Mouse (Mus musculus) E14TG2a.4 (cell line): ENCODE data around the gene Ninl.
A peak's percentile ranks its signal among the peaks of the same experiment; 100 is the strongest.

Experiments
- H3K27me3 ChIP-seq: 2 replicates; pipeline ENCODE4 v1.6.1; 2014; ENCODE audit warnings: low read length, control low read depth; ENCODE audit not compliant: insufficient read depth
- H3K36me3 ChIP-seq: 2 replicates; pipeline ENCODE4 v1.6.1; 2014; ENCODE audit warnings: low read length, control low read depth; ENCODE audit not compliant: insufficient read depth
- H3K4me1 ChIP-seq: replicated peaks from 2 replicates; pipeline ENCODE4 v1.6.1; 2014; ENCODE audit warnings: low read depth, low read length, control low read depth
- H3K4me3 ChIP-seq: replicated peaks from 2 replicates; pipeline ENCODE4 v1.5.1; 2014; ENCODE audit warnings: mild to moderate bottlenecking, low read length
- H3K9me3 ChIP-seq: 2 replicates; pipeline ENCODE4 v1.6.1; 2014; ENCODE audit warnings: low read length, control low read depth
- CTCF ChIP-seq: conservative IDR thresholded peaks from 2 replicates; pipeline ENCODE4 v1.5.1; 2014; ENCODE audit warnings: low read length
- NANOG ChIP-seq: IDR thresholded peaks from 2 replicates; pipeline ENCODE4 v1.6.1; 2014; ENCODE audit warnings: borderline replicate concordance, low read length, mixed read lengths
- POU5F1 ChIP-seq: IDR thresholded peaks from 2 replicates; pipeline ENCODE4 v1.6.1; 2014; ENCODE audit warnings: low read length, borderline replicate concordance

Gene Ninl

DNA sequence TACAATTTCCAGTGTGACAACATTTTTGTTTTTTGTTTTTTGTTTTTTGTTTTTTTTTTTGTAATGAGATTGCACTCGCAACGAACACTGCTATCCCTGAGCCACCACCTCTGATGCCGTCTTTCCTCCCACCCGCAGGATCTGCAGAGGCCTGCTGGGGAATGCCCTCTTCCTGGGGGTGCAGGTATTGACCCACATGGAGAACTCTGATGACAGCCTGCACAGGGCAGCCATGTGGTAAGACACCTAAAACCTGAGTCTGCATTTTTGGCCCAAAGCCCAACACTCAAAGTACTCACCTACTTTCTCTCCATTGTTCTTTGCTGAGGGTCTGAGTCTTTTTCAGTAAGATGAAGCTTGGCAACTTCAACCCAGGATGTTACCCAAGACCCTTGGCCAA lies 104.5 kb downstream of the Ninl start:
- TF ChIP-seq NANOG (no peak), POU5F1 (no peak), CTCF (no peak)
- Histone ChIP-seq H3K36me3 (peaks cover 65% of the 10 kb centered on the region), H3K4me1 (peaks cover 20% of the 10 kb centered on the region), H3K27me3 (no peaks in the 10 kb centered on the region), H3K9me3 (no peaks in the 10 kb centered on the region), H3K4me3 (no peak overlapping the region)

DNA sequence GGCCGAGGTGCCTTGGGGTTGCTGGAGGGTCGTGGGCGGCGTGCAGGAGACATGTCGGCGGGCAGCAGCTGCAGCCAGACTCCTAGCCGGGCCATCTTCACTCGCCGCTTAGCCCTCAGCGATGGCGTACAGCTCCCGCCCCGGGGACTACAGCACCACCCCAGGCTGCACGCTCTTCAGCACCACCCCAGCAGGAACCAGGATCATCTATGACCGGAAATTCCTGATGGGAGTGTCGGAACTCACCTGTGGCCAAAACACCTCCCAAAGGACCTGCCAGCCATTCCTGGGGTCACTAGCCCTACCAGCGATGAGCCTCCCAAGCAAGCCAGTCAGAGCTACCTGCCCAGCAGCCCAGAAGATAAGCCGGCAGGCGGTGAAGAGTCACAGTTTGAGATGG lies 105.7 kb downstream of the Ninl start:
- TF ChIP-seq POU5F1 (no peak), NANOG (no peak), CTCF (no peak)
- H3K4me3 ChIP-seq = peak overlapping the region; percentile 76

DNA sequence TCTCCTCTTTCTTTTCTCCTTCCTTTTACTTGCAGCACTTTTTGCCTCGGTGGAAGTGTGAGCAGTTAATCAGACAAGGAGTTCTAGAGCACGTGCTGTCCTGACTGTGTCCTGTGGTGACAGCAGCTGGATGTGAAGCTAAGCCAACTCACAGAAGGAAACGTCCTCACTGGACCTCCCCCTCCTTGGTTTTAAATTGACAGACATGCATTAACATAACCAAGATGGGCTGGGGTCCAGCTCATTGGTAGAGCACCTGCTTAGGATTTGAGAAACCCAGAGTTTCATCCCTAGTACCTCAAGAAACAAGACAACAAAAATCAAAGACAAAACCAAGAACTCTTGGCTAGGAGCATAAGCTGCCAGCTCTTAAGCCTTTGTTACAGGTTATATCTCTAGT lies 108.4 kb downstream of the Ninl start:
- no peaks in the 10 kb centered on the region for H3K27me3 ChIP-seq
- TF ChIP-seq NANOG (no peak), POU5F1 (no peak), CTCF (no peak)
- peaks cover 20% of the 10 kb centered on the region for H3K4me1 ChIP-seq
- H3K36me3 ChIP-seq = peaks cover 71% of the 10 kb centered on the region
- no peak overlapping the region for H3K4me3 ChIP-seq
- H3K9me3 ChIP-seq = no peaks in the 10 kb centered on the region

More for the DNA sequence above, 105.7 kb downstream of the Ninl start:
- Histone ChIP-seq H3K27me3 (no peaks in the 10 kb centered on the region), H3K9me3 (no peaks in the 10 kb centered on the region), H3K4me1 (peaks cover 20% of the 10 kb centered on the region), H3K36me3 (peaks cover 71% of the 10 kb centered on the region)

DNA sequence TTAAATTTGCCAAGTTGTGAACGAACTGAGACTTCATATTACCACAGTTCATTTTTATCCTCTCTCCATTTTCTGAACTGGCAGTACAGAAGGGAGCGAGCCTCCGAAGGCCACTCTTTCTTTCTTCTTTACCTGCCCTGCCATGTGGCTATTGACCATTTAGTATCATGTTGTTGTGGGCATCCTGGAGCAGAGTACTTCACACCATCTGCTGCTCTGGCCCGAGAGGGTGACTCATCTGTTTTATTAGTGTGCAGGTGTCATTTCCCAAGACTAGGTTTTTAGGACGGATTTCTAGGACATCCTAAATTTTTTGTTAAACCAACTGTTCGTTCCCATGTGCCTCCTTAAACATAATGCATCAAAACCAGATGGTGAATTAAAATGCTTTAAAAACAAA lies 110.0 kb downstream of the Ninl start:
- Histone ChIP-seq H3K4me1 (peaks cover 18% of the 10 kb centered on the region), H3K4me3 (no peak overlapping the region), H3K9me3 (no peaks in the 10 kb centered on the region), H3K27me3 (no peaks in the 10 kb centered on the region), H3K36me3 (peaks cover 66% of the 10 kb centered on the region)
- TF ChIP-seq NANOG (no peak), CTCF (no peak), POU5F1 (no peak)

DNA sequence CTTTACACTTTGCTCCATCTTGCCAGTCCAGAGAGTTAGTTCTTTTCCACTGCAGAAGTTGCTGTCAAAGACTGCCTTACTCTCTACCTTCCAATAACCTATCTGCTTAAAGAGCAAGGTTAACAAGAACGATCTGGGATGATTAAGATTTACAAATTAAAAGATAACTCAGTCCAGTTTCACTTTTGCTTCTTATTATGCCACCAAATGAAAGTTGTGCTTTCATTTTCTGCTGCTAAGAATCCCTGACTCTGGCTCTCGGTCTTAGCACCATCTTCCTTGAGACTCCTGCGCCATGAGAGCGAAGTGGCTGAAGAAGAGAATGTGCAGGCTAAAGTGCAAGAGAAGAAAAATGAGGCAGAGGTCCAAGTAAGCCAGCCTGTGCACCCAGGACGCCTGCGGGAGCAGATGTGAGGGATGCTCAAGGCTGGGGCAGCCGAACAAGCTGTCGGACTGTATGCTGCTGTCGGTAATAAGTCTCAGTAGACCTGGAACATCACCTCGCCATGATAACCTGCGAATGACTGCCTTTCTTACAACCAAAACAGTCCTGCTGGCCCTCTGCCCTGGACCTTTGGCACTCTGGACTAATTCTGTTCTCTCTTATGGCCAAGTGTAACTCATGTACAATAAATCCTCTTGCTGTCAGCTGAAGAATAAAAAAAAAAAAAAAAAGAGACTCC lies 112.0 kb downstream of the Ninl start:
- H3K9me3 ChIP-seq = no peaks in the 10 kb centered on the region
- H3K36me3 ChIP-seq = peaks cover 77% of the 10 kb centered on the region
- no peak overlapping the region for H3K4me3 ChIP-seq
- TF ChIP-seq CTCF (no peak), NANOG (no peak), POU5F1 (no peak)
- 0 out of 2 replicates have a peak, but pooled peaks cover 1% of the 10 kb centered on the region for H3K4me1 ChIP-seq
- H3K27me3 ChIP-seq = no peaks in the 10 kb centered on the region

DNA sequence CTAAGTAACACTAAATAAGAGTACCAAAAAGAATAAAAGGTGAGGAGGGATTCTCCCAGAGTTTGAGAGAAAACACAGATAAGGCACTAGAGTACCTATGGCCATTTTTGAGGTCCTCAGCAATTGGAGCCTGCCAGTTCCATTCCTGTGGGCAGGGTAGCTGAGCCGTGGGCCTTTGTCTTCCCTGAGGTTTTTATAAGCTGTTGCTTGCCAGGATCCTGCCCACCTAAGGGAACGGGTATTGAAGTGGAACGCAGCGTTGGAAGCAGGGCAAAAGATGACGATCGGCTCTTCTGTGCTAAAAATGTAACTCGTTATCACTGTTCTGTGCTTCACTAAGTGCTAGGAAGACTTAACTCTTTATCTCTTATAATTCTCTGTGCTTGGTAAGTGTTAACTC lies 115.7 kb downstream of the Ninl start:
- Histone ChIP-seq H3K4me1 (0 out of 2 replicates have a peak, but pooled peaks cover 5% of the 10 kb centered on the region), H3K4me3 (no peak overlapping the region), H3K27me3 (no peaks in the 10 kb centered on the region), H3K9me3 (no peaks in the 10 kb centered on the region), H3K36me3 (peaks cover 71% of the 10 kb centered on the region)
- TF ChIP-seq CTCF (no peak), NANOG (no peak), POU5F1 (no peak)

DNA sequence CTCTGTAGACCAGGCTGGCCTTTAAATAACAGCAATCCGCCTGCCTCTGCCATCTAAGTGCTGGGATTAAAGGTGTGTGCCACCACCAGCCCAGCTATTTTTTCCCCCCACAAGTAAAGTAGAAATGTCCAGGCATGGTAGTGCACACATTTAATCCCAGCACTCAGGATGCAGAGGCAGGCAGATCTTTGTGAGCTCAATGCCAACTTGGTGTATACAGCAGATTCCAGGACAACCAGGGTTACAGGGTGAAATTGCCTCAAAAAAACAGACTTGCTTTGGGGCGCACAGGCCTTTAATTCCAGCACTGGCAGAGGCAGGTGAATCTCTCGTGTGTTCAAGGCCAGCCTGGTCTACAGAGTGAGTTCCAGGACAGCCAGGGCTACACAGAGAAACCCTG lies 116.2 kb downstream of the Ninl start:
- Histone ChIP-seq H3K4me3 (no peak overlapping the region), H3K36me3 (peaks cover 73% of the 10 kb centered on the region), H3K27me3 (no peaks in the 10 kb centered on the region), H3K4me1 (0 out of 2 replicates have a peak, but pooled peaks cover 5% of the 10 kb centered on the region), H3K9me3 (no peaks in the 10 kb centered on the region)
- TF ChIP-seq POU5F1 (no peak), CTCF (no peak), NANOG (no peak)

DNA sequence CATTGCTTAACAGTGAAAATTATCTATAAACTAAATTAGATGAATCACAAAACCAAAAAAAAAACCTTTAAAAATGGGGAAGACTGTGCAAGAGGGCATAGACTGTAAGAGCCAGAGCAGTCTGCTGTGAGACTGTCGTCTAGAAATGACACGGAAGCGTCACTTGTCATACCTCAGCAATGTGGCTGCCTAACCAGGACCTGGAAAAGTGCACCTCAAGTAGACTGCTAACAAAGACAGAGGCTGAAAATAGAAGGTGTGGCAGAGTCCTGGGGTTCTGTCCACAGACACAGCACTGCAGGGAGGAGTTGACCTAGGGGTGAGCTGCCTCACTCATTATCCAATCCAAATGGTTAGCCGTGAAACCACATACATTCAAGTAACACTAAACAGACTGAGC lies 117.0 kb downstream of the Ninl start:
- H3K9me3 ChIP-seq = no peaks in the 10 kb centered on the region
- TF ChIP-seq NANOG (no peak), CTCF (no peak), POU5F1 (no peak)
- H3K36me3 ChIP-seq = peaks cover 71% of the 10 kb centered on the region
- H3K4me3 ChIP-seq = no peak overlapping the region
- H3K27me3 ChIP-seq = no peaks in the 10 kb centered on the region
- H3K4me1 ChIP-seq = 0 out of 2 replicates have a peak, but pooled peaks cover 5% of the 10 kb centered on the region
